Mouse (Mus musculus) CD4-positive naive resting alpha-beta T cell, adult 57 days (primary cell): ENCODE results near the gene Trim47. TPM values are rescaled to one million over a fixed set of nuclear protein-coding genes. Genes with fewer than 3 reads are reported as not detected.

Source experiments
- total RNA-seq: library from RNA; stranded (reverse); gene quantifications from one replicate; pipeline ENCODE4 v1.2.4, GENCODE M21; 2023

Gene Trim47
- total RNA-seq = 1.8 TPM

DNA sequence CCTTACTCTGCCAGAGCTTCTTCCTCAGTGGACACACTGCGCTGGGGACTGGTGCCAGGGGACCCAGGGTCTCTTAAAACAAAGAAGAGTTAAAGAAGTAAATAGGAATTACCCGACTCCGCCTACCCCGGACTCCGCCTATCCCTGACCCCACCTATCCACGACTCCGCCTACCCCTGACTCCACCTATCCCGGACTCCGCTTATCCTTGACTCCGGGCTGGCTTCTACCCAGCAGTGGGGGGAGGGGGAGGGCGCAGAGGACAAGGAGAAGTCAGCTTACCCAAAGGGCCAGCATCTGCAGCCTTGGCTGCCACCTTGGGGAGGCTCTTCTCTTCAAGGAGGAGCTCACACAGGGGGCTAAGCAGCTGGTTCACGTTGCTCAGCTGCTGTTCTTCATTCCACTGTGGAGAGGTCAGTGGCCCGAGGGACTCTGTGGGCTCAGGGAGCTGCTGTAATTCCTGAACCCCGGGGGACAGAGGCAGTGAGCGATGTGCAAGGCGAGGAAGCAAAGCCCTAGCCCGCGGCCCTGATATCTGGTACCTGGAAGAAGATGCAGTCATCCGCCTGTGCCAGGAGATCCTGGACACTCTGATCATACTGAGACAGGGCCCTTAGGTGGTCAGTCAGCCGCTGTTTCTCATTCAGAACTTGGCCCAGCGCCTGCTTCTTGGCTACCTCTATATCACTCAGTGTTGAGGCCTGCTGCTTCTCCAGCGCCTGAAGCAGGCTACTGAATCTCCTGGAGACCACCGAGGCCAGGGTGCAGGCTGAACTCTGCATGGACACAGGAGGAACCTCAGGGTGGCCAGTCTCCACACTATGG, at the start of gene Trim47:
Gene Trim47 (minus strand): TSS at position 55 of the 825 bp plus-strand sequence.

DNA sequence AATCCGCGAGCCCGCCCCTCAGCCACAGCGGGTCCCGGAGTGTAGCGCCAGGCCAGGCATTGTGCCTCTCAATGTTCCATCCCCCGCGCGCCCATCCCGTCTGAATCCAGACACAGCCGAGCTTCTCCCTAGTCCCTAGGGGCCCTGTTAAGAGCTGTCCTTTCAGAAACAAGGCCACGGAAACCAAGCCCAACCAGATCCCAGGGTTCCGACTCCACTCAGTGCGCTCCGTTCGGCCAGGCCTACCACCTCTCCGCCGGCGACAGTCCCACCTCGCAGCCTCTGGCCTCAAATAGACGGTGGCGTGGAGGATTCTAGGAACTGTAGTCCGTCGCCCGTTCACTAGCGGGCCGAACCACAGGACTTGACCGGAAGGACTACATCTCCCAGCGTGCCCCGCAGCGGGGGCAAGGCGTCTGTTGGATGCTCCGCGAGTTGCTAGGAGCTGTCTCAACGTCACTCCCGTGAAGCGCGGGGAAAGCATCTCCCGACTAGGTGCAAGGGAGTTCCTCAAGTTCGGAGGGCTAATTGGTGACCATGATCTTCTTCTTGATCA, 41.0 kb upstream of the Trim47 start, which contains the start of gene Fbf1:
Gene Fbf1 (minus strand): TSS at position 283 of the 556 bp plus-strand sequence.

DNA sequence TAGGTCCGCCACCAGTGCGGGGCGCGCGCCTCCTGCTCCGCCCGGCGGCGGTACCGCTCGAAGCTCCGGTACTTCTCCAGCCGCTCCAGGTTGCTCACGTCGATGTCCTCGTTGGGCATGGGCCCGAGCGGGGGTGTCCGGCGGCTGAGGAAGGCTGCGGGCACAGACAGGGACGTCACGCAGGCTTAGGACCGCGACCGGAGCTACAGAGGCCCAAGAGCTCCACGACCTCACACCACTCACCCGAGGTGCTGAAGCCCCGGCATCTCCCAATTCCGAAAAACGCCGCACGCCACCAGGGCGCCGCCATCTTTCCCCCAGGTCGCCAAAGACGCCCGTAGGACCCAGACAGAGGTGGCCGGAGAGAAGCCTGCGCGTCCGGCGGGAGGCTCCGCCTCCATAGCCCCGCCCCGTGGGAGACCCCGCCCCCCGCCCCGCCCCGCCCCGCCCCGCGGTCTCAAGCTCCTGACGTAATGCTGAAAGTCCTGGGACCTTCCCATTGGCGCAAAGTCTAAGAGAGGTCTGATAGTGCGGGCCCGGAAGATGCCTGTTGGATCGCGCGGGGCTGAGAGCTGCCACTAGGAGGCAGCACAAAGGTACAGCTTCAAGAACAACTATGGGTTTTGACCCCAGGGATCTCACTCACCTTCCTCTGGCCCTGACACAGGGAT, 11.6 kb upstream of the Trim47 start, which contains the start of gene Mrpl38:
Gene Mrpl38 (minus strand): TSS at position 401 of the 671 bp plus-strand sequence.

DNA sequence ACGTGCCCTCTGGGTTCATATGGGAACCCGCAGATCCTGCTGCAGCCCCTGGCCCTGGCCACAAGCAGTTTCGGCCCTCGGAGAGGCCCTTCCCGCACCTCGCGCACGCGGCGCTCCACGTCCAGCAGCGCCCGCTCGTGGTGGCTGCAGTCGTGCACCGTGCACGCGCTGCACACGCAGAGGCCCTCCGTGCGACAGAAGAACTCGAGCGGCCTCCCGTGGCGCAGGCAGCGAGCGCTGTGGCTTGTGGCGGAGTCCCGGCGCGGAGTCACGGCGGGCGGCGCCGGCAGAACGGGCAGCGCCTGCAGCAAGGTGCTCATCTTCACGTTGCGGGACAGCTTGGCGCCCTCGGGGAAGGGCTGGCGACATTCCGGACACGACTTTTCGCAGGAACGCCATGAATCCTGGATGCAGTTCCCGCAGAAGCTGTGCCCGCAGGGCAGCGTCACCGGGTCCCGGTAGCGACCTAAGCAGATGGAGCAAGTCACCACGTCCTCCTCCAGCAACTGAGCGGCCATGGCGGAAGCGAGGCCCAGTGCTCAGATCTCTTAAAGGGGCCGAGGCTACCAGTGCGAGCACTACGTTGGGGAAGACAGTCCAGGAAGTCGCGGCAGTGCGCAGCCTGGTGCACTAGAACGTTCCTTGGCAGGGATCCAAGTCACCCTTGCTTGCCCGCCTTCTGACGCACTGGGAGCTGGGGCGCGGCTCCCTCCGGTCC, 3.6 kb upstream of the Trim47 start, which contains the start of gene Trim65:
Gene Trim65 (minus strand): TSS at position 641 of the 718 bp plus-strand sequence.

DNA sequence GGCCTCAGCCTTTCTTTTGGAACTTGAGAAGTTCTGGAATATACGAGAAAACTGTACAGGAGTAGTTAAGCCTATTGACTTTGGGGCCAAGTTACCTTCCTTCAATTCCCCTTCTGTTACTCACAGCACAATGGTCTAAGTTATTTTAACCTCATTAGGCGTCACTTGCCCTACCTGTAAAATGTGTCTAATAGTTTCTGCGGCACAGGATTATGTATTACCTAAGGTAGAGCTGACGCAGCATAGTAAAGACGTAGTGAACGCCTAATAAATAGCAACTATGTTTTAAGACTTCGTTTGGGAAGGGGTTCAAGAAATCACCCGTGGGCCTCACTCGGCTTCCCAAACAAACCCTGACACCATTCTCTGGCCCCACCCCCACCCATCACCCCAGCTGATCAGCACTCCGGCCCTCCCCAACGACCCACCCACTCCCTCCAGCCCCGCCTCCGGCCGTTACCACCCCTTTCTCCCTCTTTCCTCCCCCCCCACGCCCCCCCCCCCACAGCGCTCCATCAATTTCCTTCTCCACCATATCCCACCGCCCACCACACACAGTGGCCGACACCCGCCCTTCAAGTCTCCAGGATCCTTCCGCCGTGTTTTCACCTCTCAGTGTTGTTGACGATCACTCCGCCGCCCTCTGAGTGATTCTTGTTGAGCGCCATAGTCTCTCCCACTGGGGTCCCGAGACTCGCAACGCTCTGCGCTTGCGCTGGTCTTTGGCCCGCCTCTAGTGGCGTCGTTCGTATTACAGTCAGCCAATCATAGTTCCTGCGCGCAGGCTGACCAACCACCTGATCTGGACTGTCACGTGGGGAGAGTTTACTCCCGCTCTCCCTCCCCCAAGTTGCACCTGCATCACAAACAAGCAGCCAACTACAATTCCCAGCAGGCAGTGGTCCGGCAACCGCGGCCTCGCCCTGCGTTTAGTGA, 40.5 kb downstream of the Trim47 start, which contains the start of gene Wbp2:
Gene Wbp2 (minus strand): TSS at position 738 of the 936 bp plus-strand sequence.

DNA sequence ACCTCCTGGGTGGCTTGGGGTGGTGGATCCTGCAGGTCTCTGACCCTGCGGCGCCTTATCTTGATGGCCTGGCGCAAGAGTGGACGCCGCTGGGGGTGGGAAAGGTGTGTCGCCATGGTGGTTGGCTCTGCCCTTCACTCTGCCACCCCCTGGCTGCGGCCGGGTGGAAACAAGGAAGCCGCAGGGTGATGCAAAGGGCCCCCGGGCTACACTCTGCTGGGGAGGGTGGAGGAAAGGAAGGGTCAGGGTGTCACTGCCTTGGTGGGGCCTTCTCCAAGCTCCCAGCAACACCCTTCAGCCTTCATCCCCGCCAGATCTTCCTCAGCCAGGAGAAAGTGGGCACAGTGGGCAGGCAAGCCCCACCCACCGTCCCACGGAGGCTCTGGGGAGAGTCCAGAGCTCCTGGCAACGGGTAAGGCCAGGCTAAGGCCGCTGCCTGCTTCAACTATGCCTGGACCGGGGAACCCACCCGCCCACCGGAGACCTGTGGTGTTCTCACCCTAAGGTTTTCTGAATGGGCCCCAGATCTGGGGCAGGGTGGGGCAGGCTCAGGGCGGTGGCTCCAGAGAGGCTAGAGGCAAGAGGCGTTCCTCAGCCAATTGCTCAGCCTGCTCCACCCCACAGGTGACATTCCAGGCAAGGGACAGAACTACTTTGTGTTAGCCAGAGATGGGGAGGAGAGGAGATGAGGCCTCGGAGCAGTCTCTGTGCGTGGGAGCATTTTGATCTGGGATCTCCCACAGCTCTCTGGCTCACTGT, 49.4 kb downstream of the Trim47 start, which contains the start of gene Unc13d:
Gene Unc13d (minus strand): TSS at position 516 of the 759 bp plus-strand sequence.

Other genes starting within 250 kb of the Trim47 start
- gene Smim5, start 227.2 kb downstream of the Trim47 start, total RNA-seq = not detected
- gene Smim6, start 215.2 kb downstream of the Trim47 start, total RNA-seq = not detected
- gene Sap30bp, start 193.9 kb downstream of the Trim47 start, total RNA-seq = 33.5 TPM
- 20.7 TPM for gene Recql5, start 193.7 kb downstream of the Trim47 start, total RNA-seq
- 0.59 TPM for gene Itgb4, start 152.5 kb downstream of the Trim47 start, total RNA-seq
- 15.2 TPM for gene Galk1, start 114.5 kb downstream of the Trim47 start, total RNA-seq
- gene H3f3b, start 99.2 kb downstream of the Trim47 start, total RNA-seq = 1,631 TPM
- gene Unk, start 96.9 kb downstream of the Trim47 start, total RNA-seq = 58.6 TPM
- 85.3 TPM for gene Unc13d, start 49.2 kb downstream of the Trim47 start, total RNA-seq
- 174 TPM for gene Wbp2, start 40.2 kb downstream of the Trim47 start, total RNA-seq
- gene Trim65, start 3.9 kb upstream of the Trim47 start, total RNA-seq = 39.2 TPM
- gene Mrpl38, start 11.7 kb upstream of the Trim47 start, total RNA-seq = 59.1 TPM
- gene Fbf1, start 41.0 kb upstream of the Trim47 start, total RNA-seq = 27.4 TPM
- 43.3 TPM for gene Ten1, start 71.6 kb upstream of the Trim47 start, total RNA-seq
- 24.0 TPM for gene Acox1, start 71.8 kb upstream of the Trim47 start, total RNA-seq
- 0.44 TPM for gene Evpl, start 110.9 kb upstream of the Trim47 start, total RNA-seq
- gene Srp68, start 147.0 kb upstream of the Trim47 start, total RNA-seq = 67.5 TPM
- not detected for gene Galr2, start 153.7 kb upstream of the Trim47 start, total RNA-seq
- gene Exoc7, start 180.0 kb upstream of the Trim47 start, total RNA-seq = 60.6 TPM
- gene Foxj1, start 208.2 kb upstream of the Trim47 start, total RNA-seq = not detected